Mouse (Mus musculus): Measurements from ENCODE around the gene Chrd.

GRCm38 (mm10) chr16:20710370-20710769 is 22.6 kb upstream of the Chrd start:
- no peak for TF ChIP-seq CTCF (IDR thresholded peaks at IDR 0.05; ENCODE audit: control insufficient read depth, insufficient read depth, low read length)
- no peak for TF ChIP-seq POLR2A (IDR thresholded peaks at IDR 0.05; ENCODE audit: borderline replicate concordance, control insufficient read depth, low read depth, low read length)
